Mouse (Mus musculus) adrenal gland, postnatal 36 days (tissue): ENCODE data around the gene Plekha4. TPM values are rescaled to one million over a fixed set of nuclear protein-coding genes. Genes with fewer than 3 reads are reported as not detected.

Source experiments
- DNase-seq, 2 experiments: peaks; one replicate each; pipeline ENCODE4 v3.0.0; 2021; ENCODE audit warnings: mixed read lengths in 1 of 2
- total RNA-seq, 2 experiments: library from RNA; stranded (reverse); gene quantifications; 2 replicates each; pipeline ENCODE4 v1.2.3; 2021

Gene Plekha4
- total RNA-seq, 2 experiments from 2014 or later: 3.5 to 4.2 TPM

- DNase-seq: peak; percentile 50 to 64
Measured at GRCm38 (mm10) chr7:45538163-45539041, 12.3 kb downstream of the Plekha4 start.

GRCm38 (mm10) chr7:45539095-45539494 lies 13.0 kb downstream of the Plekha4 start:
- no peak for DNase-seq

DNA sequence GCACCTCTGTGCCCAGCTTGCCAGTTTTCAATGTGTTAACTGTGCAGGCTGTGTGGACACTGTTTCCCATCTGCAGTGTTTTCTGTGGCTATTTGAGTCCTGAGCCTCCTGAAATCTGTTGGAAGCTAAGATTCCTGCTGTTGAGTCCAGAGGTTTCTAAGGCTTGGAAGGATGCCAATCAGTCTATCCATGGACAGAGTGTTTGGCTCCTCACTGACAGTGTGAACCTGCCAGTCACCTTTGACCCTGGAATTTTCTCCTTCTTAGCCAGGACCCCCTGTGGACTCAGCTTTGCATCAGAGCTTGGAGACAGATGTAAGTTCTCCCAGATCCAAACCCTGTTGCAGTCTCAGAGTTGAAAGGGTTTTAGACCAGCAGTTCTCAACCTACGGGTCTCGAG lies 14.1 kb downstream of the Plekha4 start:
- DNase-seq: no peak

GRCm38 (mm10) chr7:45544525-45544924 lies 18.4 kb downstream of the Plekha4 start:
- no peak for DNase-seq

DNA sequence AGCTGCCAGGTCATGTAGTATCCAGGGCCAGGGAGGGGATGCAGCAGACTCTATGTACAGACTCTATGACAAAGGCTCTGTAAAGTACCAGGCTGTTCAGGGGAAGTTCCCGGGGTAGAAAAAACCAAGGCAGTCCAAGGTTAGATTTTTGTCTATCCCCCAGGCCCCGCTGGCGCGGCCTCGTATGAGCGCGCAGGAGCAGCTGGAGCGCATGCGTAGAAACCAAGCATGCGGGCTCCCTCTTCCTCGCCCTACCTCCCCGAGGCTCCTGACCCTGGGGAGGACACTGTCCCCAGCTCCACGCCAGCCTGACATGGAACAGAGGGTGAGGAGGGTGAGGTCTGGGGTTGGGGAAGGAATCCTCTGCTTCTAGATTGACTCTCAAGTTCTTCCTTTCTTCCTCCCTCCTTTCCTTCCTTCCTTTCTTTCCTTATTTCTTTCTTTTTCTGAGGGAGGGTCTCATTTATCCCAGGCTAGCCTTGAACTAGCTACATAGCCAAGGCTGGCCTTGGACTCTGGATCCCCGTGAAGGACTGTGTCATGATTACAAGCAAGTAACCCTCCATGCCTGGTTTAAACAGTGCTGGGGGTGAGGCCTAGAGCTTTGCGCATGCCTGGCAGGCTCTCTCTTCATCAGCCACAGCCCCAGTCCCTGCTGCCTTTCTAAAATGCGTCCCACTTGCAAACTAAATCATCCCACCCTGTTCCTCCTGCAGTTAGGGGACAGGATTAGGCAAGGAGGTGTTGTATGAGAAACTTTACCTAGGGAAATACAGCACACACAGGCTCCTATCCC lies 23.7 kb downstream of the Plekha4 start:
- peak; percentile 53 to 59 for DNase-seq

DNA sequence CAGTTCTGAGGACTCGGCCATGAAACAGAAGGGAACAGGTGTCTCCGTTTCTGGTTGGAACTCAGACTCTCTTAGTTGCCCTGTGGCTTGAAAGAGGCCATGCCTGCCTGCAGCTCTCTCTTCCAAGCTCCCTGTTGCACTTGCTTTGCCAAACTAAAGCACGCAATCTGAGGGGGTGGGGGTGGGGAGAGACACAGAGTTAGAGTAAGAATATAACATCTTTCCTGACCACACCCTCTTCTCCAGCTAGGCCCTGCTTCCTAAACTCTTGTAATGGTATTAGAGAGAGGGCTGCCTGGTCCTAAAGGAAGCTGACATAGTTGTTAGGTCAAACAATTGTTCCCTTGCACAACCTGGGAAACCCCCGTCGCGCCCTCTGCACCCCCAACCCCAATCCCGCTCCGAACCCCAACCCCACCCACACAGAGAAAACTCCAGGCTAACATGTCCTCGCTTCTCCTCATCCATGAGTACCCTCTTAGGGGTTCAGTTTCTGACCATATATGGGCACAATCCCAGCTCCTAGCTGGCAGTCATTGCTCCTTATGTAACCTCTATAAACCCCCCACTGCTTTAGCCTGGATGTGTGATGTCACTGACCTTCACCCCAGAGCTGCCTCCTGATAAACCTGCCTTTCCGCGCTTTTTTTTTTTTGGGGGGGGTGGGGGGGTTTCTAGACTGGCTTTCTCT lies 24.8 kb downstream of the Plekha4 start:
- no peak for DNase-seq

GRCm38 (mm10) chr7:45551512-45551883 lies 25.4 kb downstream of the Plekha4 start:
- no peak for DNase-seq

DNA sequence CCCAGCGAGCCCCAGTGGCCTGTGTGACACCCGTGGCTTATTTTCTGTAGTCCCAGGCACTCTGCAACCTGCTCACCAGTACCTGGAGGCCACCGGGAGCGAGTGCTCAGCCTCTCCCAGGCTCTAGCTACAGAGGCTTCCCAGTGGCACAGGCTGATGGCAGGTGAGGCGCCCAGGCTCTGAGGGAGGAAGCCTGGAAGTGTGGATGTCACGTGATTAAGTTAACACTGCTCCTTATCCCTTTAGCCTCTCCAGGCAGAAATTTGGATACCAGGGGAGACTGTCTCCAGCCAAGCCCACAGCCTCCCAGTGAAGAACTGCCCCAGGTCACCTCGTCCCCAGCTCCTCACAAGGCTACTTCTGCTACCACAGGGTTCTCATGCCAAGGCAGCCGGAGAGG lies 27.4 kb downstream of the Plekha4 start:
- no peak for DNase-seq

- DNase-seq: no peak
Measured at GRCm38 (mm10) chr7:45553990-45554389, 27.9 kb downstream of the Plekha4 start.

DNA sequence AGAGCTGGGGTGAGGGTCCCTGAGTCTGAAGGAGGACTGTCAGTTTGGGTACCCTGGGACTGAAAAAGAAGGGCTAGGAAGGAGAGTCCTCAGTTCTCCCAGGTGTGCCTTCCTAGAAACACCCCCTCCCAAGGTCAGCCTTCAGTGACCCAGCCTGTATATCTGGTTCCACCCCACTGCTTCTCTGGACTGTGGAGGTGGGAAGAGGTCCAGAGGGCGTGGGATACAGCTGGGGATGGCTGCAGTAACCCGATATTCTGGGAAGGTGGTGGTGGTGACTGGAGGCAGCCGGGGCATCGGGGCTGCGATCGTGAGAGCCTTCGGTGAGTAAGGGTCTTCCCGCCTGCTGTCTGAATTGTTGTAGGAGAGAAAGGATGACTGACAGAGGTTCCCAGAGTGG lies 28.6 kb downstream of the Plekha4 start, which contains the start of gene Hsd17b14:
Hsd17b14 (plus strand) TSS at position 150 of the 400 bp plus-strand sequence.
- DNase-seq: no peak

- peak; percentile 89 to 92 for DNase-seq
Measured at GRCm38 (mm10) chr7:45555787-45556186, 29.7 kb downstream of the Plekha4 start.

GRCm38 (mm10) chr7:45558907-45559306 lies 32.8 kb downstream of the Plekha4 start:
- DNase-seq: no peak

GRCm38 (mm10) chr7:45560241-45560640 lies 34.1 kb downstream of the Plekha4 start:
- no peak for DNase-seq

- DNase-seq: peak; percentile 78 to 79
Measured at GRCm38 (mm10) chr7:45560843-45561623, 34.9 kb downstream of the Plekha4 start.

DNA sequence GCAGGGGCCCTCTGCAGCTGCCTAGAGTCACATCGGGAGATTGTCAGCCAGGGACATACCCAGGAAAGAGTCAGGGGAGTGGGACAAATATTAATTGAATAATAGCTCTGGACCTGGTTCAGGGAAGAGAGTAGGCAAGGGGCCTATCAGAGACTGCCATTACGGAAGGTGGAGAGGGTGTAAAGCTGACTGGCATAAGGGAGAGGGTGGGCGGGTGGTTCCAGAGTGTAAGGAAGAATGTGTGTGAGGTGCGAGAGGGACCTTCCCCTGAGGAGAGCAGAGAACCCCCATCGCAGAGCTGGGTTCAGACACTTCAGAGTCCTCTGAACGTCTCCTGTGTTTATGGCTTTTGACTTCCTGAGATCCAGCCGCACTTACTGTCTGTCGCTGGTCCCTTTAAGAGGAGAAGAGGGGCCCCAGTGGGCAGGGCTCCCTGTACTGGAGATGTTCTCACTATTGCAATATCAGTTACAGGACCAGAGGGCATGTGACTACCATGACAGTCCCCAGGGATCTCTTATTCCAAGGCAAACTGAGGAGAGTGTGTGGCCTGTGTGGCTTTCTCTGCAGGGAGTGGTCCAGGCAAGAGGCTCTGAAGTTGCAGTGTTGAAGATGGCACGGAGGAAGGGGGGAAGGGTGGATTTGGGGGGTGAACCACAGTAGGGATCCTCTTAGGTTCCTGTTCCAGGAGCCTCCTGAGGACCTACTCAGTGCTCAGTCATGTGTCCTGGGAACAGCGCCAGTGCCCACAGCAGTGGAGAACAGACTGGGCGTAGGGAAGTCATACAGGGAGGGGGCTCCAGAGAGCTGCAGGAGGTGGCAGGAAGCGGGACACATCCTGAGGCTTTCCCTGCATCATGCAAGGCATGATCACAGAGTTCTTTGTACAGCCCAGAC lies 35.7 kb downstream of the Plekha4 start:
- DNase-seq: peak in 1 of 2 experiments; percentile 38

DNA sequence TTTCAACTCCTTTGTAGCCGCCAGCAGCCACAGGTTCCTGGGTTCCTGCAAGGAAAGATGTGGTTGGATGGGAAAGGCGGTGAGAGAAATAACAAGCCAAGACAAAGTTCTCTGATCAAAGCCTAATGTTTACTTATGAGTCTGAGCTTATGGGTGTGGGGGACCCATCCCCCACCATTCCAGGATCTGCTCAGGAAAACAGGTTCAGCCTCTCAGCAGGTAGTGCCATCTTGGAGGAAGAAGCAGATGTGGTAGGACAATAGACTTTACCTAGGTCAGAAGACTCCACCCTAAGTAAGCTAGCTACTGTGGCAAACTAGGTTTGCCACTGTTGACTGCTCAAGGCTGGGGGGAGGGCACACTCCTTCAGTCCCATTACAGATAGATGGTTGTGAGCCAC lies 38.7 kb downstream of the Plekha4 start:
- no peak for DNase-seq

GRCm38 (mm10) chr7:45565446-45565845 lies 39.3 kb downstream of the Plekha4 start:
- DNase-seq: no peak

DNA sequence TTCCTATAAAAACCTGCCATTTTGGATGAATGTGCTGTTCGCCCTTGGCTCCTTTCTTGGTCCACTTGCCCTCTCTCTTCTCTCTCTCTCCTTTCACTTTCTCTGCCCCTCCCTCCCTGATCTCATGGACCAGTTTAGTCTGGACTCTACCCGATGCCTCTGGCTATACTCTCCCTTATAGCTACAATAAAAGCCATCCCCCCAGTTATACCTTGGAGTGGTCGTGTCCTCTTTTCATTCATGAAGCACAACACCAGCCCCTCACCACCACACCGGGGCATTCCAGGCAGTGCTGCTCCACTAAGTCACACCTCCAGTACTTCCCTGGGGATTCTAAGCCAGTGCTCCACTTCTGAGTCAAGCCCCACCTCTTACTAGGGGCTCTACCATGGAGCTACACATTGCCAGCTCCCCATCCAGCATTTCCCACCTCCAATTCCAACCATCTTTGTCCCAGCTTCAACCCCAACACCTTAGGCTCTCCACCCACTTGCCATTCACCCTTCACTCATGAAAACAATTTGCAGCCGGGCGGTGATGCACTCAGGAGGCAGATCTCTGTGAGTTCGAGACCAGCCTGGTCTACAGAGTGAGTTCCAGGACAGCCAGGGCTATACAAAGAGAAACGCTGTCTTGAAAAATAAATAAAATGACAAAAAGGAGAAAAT lies 41.1 kb downstream of the Plekha4 start:
- no peak for DNase-seq

DNA sequence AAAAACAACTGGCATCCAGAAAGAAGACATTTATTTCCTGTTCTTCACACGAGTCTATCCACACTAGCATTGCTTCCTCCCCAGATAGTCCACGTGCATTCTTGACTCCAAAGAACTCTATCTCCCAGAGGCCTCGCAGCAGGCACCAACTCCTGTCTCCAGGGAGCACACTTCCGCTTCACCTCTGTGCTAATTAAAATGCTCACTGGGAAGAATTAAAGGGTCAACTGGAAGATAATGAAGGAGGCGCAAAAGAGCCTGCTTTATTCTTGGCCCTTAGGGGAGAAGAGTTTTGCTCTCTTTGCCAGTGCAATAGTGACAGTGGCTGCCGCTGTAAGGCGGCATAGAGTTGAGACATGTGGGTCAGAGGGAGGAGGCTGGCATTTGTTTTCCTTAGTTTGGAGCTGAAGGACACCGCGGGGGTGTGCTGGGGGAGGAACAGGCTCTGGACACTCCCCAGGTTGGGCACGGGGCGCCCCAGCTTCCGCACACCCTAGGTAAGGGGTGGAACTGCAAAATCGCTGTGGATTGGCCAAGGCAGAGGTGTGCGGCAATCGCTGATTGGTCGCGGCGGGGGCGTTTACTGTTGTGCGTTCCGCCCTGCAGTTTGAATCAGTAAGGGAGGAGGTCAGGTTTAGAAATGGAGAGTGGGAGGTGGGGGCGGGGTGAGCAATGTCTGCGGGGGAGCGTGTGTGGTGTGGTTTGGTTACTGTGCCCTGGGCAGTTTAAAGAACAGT lies 41.8 kb downstream of the Plekha4 start:
- peak; percentile 96 to 97 for DNase-seq
